Mouse (Mus musculus) hindbrain, embryonic 14.5 days (tissue): ENCODE measurements at regions not wholly inside any gene's neighbourhood (a gene's known extent, or its start where the extent isn't known, plus 50 kb on each side); places are given as distances from the start of the nearest gene placed in this dataset.

Experiments
- ATAC-seq: fragments of 200-750 bp; cut with Nextera tagmentation; 2 replicates; pipeline ENCODE4 v1.8.0; 2017; ENCODE audit warnings: moderate number of reproducible peaks, mild to moderate bottlenecking, moderate TSS enrichment, moderate library complexity; ENCODE audit not compliant: low FRiP score
- DNase-seq: peaks from one replicate; pipeline ENCODE4 v3.0.0-alpha.2; 2015; ENCODE audit warnings: low spot score
- H3K27ac ChIP-seq: fragments of 300-500 bp; sonication (generic); 2 replicates; pipeline ENCODE4 v1.5.1; 2014; ENCODE audit warnings: mild to moderate bottlenecking, moderate library complexity
- H3K27me3 ChIP-seq: fragments of 300-500 bp; sonication (generic); 2 replicates; pipeline ENCODE4 v1.6.1; 2014; ENCODE audit warnings: mild to moderate bottlenecking, low read length, mixed read lengths; ENCODE audit not compliant: control insufficient read depth, insufficient read depth
- H3K36me3 ChIP-seq: fragments of 300-500 bp; sonication (generic); replicated peaks from 2 replicates; pipeline ENCODE4 v1.6.1; 2014; ENCODE audit not compliant: control insufficient read depth, insufficient read depth
- H3K4me1 ChIP-seq: fragments of 300-500 bp; sonication (generic); replicated peaks from 2 replicates; pipeline ENCODE4 v1.6.1; 2014; ENCODE audit warnings: antibody characterized with exemption, low read length, mixed read lengths; ENCODE audit not compliant: control insufficient read depth, insufficient read depth
- H3K4me2 ChIP-seq: fragments of 300-500 bp; sonication (generic); replicated peaks from 2 replicates; pipeline ENCODE4 v1.6.1; 2014; ENCODE audit warnings: mild to moderate bottlenecking, moderate library complexity
- H3K4me3 ChIP-seq: fragments of 300-500 bp; sonication (generic); replicated peaks from 2 replicates; pipeline ENCODE4 v1.5.1; 2014; ENCODE audit warnings: mild to moderate bottlenecking, low read length
- H3K9ac ChIP-seq: fragments of 300-500 bp; sonication (generic); 2 replicates; pipeline ENCODE4 v1.6.1; 2014
- H3K9me3 ChIP-seq: fragments of 300-500 bp; sonication (generic); 2 replicates; pipeline ENCODE4 v1.6.1; 2016; ENCODE audit warnings: low read length; ENCODE audit not compliant: control insufficient read depth
- WGBS: fragments of 180-500 bp; shearing (Covaris S2); extraction: QIAGEN DNeasy Blood & Tissue Kit; methylation state at CpG from one replicate; pipeline ENCODE4 v1.1.7; 2014; 5-methylcytosine and 5-hydroxymethylcytosine counted together

GRCm38 (mm10) chr5:106367312-106367711 lies 90.7 kb downstream of the Barhl2 start:
- H3K4me1 ChIP-seq, result 0 out of 2 replicates have a peak, but pooled peaks cover 3% of the 10 kb centered on the region
- H3K9me3 ChIP-seq, result no peaks in the 10 kb centered on the region
- H3K4me3 ChIP-seq, result no peak overlapping the region
- H3K9ac ChIP-seq, result no peak overlapping the region
- no peaks in the 10 kb centered on the region for H3K36me3 ChIP-seq
- ATAC-seq (no peak), DNase-seq (no peak)
- peaks cover 3% of the 10 kb centered on the region; the same call in 1 of the 2 replicates for H3K27me3 ChIP-seq
- no peak overlapping the region for H3K27ac ChIP-seq
- 57% methylated on average over 5 of the region's 5 CpGs for WGBS
- H3K4me2 ChIP-seq, result no peak overlapping the region

- DNase-seq (no peak), ATAC-seq (no peak)
- WGBS, result 86% methylated on average over 7 of the region's 7 CpGs
- Histone ChIP-seq H3K36me3 (no peaks in the 10 kb centered on the region), H3K4me1 (0 out of 2 replicates have a peak, but pooled peaks cover 3% of the 10 kb centered on the region), H3K4me2 (no peak overlapping the region), H3K9me3 (no peaks in the 10 kb centered on the region), H3K4me3 (no peak overlapping the region), H3K9ac (no peak overlapping the region), H3K27me3 (peaks cover 3% of the 10 kb centered on the region; the same call in 1 of the 2 replicates), H3K27ac (no peak overlapping the region)
Observed at GRCm38 (mm10) chr5:106366006-106366405, 92.0 kb downstream of the Barhl2 start.

GRCm38 (mm10) chr5:106365094-106365493 lies 92.9 kb downstream of the Barhl2 start:
- no peak overlapping the region for H3K27ac ChIP-seq
- no peak overlapping the region for H3K9ac ChIP-seq
- 48% methylated on average over 8 of the region's 8 CpGs for WGBS
- H3K4me2 ChIP-seq, result no peak overlapping the region
- ATAC-seq, result no peak
- peaks cover 3% of the 10 kb centered on the region; the same call in 1 of the 2 replicates for H3K27me3 ChIP-seq
- H3K4me3 ChIP-seq, result no peak overlapping the region
- 0 out of 2 replicates have a peak, but pooled peaks cover 3% of the 10 kb centered on the region for H3K4me1 ChIP-seq
- no peaks in the 10 kb centered on the region for H3K9me3 ChIP-seq
- DNase-seq, result peak; percentile 75
- H3K36me3 ChIP-seq, result no peaks in the 10 kb centered on the region

GRCm38 (mm10) chr5:106351348-106351747 lies 106.6 kb downstream of the Barhl2 start:
- 86% methylated on average over 8 of the region's 8 CpGs for WGBS
- H3K9ac ChIP-seq, result no peak overlapping the region
- no peak overlapping the region for H3K4me3 ChIP-seq
- no peaks in the 10 kb centered on the region for H3K9me3 ChIP-seq
- no peaks in the 10 kb centered on the region for H3K36me3 ChIP-seq
- DNase-seq (no peak), ATAC-seq (no peak)
- no peaks in the 10 kb centered on the region for H3K4me1 ChIP-seq
- no peaks in the 10 kb centered on the region for H3K27me3 ChIP-seq
- no peak overlapping the region for H3K4me2 ChIP-seq
- H3K27ac ChIP-seq, result no peak overlapping the region

GRCm38 (mm10) chr5:106349851-106350515 lies 108.0 kb downstream of the Barhl2 start:
- Histone ChIP-seq H3K4me3 (no peak overlapping the region), H3K36me3 (no peaks in the 10 kb centered on the region), H3K27ac (no peak overlapping the region), H3K27me3 (no peaks in the 10 kb centered on the region), H3K9ac (no peak overlapping the region), H3K9me3 (no peaks in the 10 kb centered on the region), H3K4me1 (no peaks in the 10 kb centered on the region), H3K4me2 (no peak overlapping the region)
- DNase-seq (no peak), ATAC-seq (no peak)
- WGBS, result 51% methylated on average over 10 of the region's 10 CpGs

GRCm38 (mm10) chr5:106344308-106344707 lies 113.7 kb downstream of the Barhl2 start:
- DNase-seq (no peak), ATAC-seq (no peak)
- H3K9ac ChIP-seq, result no peak overlapping the region
- no peaks in the 10 kb centered on the region for H3K27me3 ChIP-seq
- H3K36me3 ChIP-seq, result no peaks in the 10 kb centered on the region
- H3K9me3 ChIP-seq, result no peaks in the 10 kb centered on the region
- peaks cover 5% of the 10 kb centered on the region; the same call in 1 of the 2 replicates for H3K4me1 ChIP-seq
- no peak overlapping the region for H3K27ac ChIP-seq
- 0 out of 2 replicates have a peak overlapping the region, but pooled peaks have one; percentile 1 for H3K4me2 ChIP-seq
- no peak overlapping the region for H3K4me3 ChIP-seq
- WGBS, result 5% methylated on average over 8 of the region's 8 CpGs

- WGBS, result 36% methylated on average over 6 of the region's 6 CpGs
Observed at GRCm38 (mm10) chr5:106343601-106344000, 114.4 kb downstream of the Barhl2 start.

GRCm38 (mm10) chr5:106341361-106341760 lies 116.6 kb downstream of the Barhl2 start:
- WGBS, result 83% methylated on average over 12 of the region's 12 CpGs
- Histone ChIP-seq H3K36me3 (no peaks in the 10 kb centered on the region), H3K9me3 (no peaks in the 10 kb centered on the region), H3K4me3 (no peak overlapping the region), H3K9ac (no peak overlapping the region), H3K4me2 (no peak overlapping the region), H3K27ac (no peak overlapping the region), H3K4me1 (peaks cover 5% of the 10 kb centered on the region; the same call in 1 of the 2 replicates), H3K27me3 (no peaks in the 10 kb centered on the region)
- ATAC-seq (no peak), DNase-seq (no peak)

More at GRCm38 (mm10) chr5:106343601-106344000, 114.4 kb downstream of the Barhl2 start:
- H3K4me3 ChIP-seq, result no peak overlapping the region
- peaks cover 5% of the 10 kb centered on the region; the same call in 1 of the 2 replicates for H3K4me1 ChIP-seq
- no peaks in the 10 kb centered on the region for H3K27me3 ChIP-seq
- no peak for ATAC-seq
- no peak overlapping the region for H3K9ac ChIP-seq
- no peak for DNase-seq
- no peaks in the 10 kb centered on the region for H3K9me3 ChIP-seq
- no peak overlapping the region for H3K4me2 ChIP-seq
- no peaks in the 10 kb centered on the region for H3K36me3 ChIP-seq
- H3K27ac ChIP-seq, result no peak overlapping the region

- ATAC-seq, result no peak
- no peak overlapping the region for H3K9ac ChIP-seq
- no peak overlapping the region for H3K4me3 ChIP-seq
- H3K4me1 ChIP-seq, result no peaks in the 10 kb centered on the region
- no peak overlapping the region for H3K27ac ChIP-seq
- no peak overlapping the region for H3K4me2 ChIP-seq
- DNase-seq, result no peak
- no peaks in the 10 kb centered on the region for H3K27me3 ChIP-seq
- H3K9me3 ChIP-seq, result no peaks in the 10 kb centered on the region
- 90% methylated on average over 11 of the region's 11 CpGs for WGBS
- H3K36me3 ChIP-seq, result no peaks in the 10 kb centered on the region
Observed at GRCm38 (mm10) chr5:106335639-106336038, 122.3 kb downstream of the Barhl2 start.
